Mouse (Mus musculus): ENCODE results near the gene Ptprn2.

GRCm38 (mm10) chr12:116963906-116964305 lies 478.4 kb downstream of the Ptprn2 start:
- TF ChIP-seq CTCF (IDR thresholded peaks at IDR 0.05; ENCODE audit: low read depth, low read length), result no peak
- TF ChIP-seq POLR2A (IDR thresholded peaks at IDR 0.05; ENCODE audit: borderline replicate concordance, low read depth, low read length), result no peak

Data from bone marrow macrophage, adult 2 months (primary cell).